Mouse (Mus musculus) limb, embryonic 11.5 days (tissue): ENCODE results near the gene Susd4. TPM values are rescaled to one million over a fixed set of nuclear protein-coding genes. Genes with fewer than 3 reads are reported as not detected.

ENCODE experiments used
- ATAC-seq: fragments of 200-750 bp; cut with Nextera tagmentation; 2 replicates; pipeline ENCODE4 v1.8.0; 2017; ENCODE audit warnings: low read depth; ENCODE audit not compliant: insufficient number of reproducible peaks, low FRiP score, low TSS enrichment
- DNase-seq: peaks from one replicate; pipeline ENCODE4 v3.0.0-alpha.2; 2015; ENCODE audit warnings: low spot score
- H3K27ac ChIP-seq: fragments of 300-500 bp; sonication (generic); replicated peaks from 2 replicates; pipeline ENCODE4 v1.5.1; 2014; ENCODE audit warnings: low read depth, mild to moderate bottlenecking, low read length
- H3K27me3 ChIP-seq: fragments of 300-500 bp; sonication (generic); 2 replicates; pipeline ENCODE4 v1.6.1; 2014; ENCODE audit warnings: mild to moderate bottlenecking, low read length, mixed read lengths; ENCODE audit not compliant: control insufficient read depth, insufficient read depth
- H3K36me3 ChIP-seq: fragments of 300-500 bp; sonication (generic); 2 replicates; pipeline ENCODE4 v1.6.1; 2014; ENCODE audit warnings: mild to moderate bottlenecking, low read length, moderate library complexity, mixed read lengths; ENCODE audit not compliant: control insufficient read depth, insufficient read depth
- H3K4me1 ChIP-seq: fragments of 300-500 bp; sonication (generic); 2 replicates; pipeline ENCODE4 v1.6.1; 2014; ENCODE audit warnings: low read length, mixed read lengths; ENCODE audit not compliant: control insufficient read depth, insufficient read depth
- H3K4me2 ChIP-seq: fragments of 300-500 bp; sonication (generic); 2 replicates; pipeline ENCODE4 v1.6.1; 2014; ENCODE audit warnings: low read depth, mild to moderate bottlenecking, moderate library complexity; ENCODE audit not compliant: severe bottlenecking
- H3K4me3 ChIP-seq: fragments of 300-500 bp; sonication (generic); 2 replicates; pipeline ENCODE4 v1.5.1; 2014; ENCODE audit warnings: low read depth, low read length
- H3K9ac ChIP-seq: fragments of 300-500 bp; sonication (generic); 2 replicates; pipeline ENCODE4 v1.6.1; 2014; ENCODE audit warnings: mild to moderate bottlenecking, low read length
- H3K9me3 ChIP-seq: fragments of 300-500 bp; sonication (generic); 2 replicates; pipeline ENCODE4 v1.6.1; 2016; ENCODE audit warnings: low read length; ENCODE audit not compliant: control insufficient read depth
- WGBS: fragments of 180-500 bp; shearing (Covaris S2); extraction: QIAGEN DNeasy Blood & Tissue Kit; methylation state at CpG from one replicate; pipeline ENCODE4 v1.1.7; 2014; 5-methylcytosine and 5-hydroxymethylcytosine counted together
- polyA plus RNA-seq: library from polyadenylated mRNA; unstranded; fragments of >200 nt; fragmentation: Nextera tagmentation; extraction: Ambion mirVana; gene quantifications from 2 replicates; pipeline ENCODE4 v1.2.1, GENCODE M21; 2014

Gene Susd4
- polyA plus RNA-seq, 1 experiment from 2014 or later, result 10.0 TPM

- no peak overlapping the region for H3K4me2 ChIP-seq
- H3K9me3 ChIP-seq, result no peaks in the 10 kb centered on the region
- no peak for DNase-seq
- no peaks in the 10 kb centered on the region for H3K27me3 ChIP-seq
- ATAC-seq, result no peak
- H3K4me1 ChIP-seq, result no peaks in the 10 kb centered on the region
- no peak overlapping the region for H3K27ac ChIP-seq
- WGBS, result 86% methylated on average over 6 of the region's 6 CpGs
- H3K9ac ChIP-seq, result no peak overlapping the region
- no peak overlapping the region for H3K4me3 ChIP-seq
- H3K36me3 ChIP-seq, result no peaks in the 10 kb centered on the region
Observed at GRCm38 (mm10) chr1:182840606-182841005, 76.9 kb downstream of the Susd4 start.

GRCm38 (mm10) chr1:182849556-182849955 lies 85.9 kb downstream of the Susd4 start:
- ATAC-seq (no peak), DNase-seq (no peak)
- H3K27me3 ChIP-seq, result no peaks in the 10 kb centered on the region
- no peaks in the 10 kb centered on the region for H3K9me3 ChIP-seq
- H3K9ac ChIP-seq, result no peak overlapping the region
- H3K4me3 ChIP-seq, result no peak overlapping the region
- WGBS, result 47% methylated on average over 12 of the region's 12 CpGs
- no peaks in the 10 kb centered on the region for H3K36me3 ChIP-seq
- no peak overlapping the region for H3K4me2 ChIP-seq
- H3K27ac ChIP-seq, result no peak overlapping the region
- H3K4me1 ChIP-seq, result no peaks in the 10 kb centered on the region

GRCm38 (mm10) chr1:182850080-182850479 lies 86.4 kb downstream of the Susd4 start:
- no peak for ATAC-seq
- Histone ChIP-seq H3K36me3 (no peaks in the 10 kb centered on the region), H3K4me3 (no peak overlapping the region), H3K27me3 (no peaks in the 10 kb centered on the region), H3K4me1 (no peaks in the 10 kb centered on the region), H3K4me2 (no peak overlapping the region), H3K9ac (no peak overlapping the region), H3K27ac (no peak overlapping the region), H3K9me3 (no peaks in the 10 kb centered on the region)
- DNase-seq, result no peak
- 57% methylated on average over 1 of the region's 1 CpGs for WGBS

GRCm38 (mm10) chr1:182852158-182852557 lies 88.5 kb downstream of the Susd4 start:
- Histone ChIP-seq H3K27me3 (no peaks in the 10 kb centered on the region), H3K36me3 (no peaks in the 10 kb centered on the region), H3K9me3 (no peaks in the 10 kb centered on the region), H3K4me3 (no peak overlapping the region), H3K9ac (no peak overlapping the region), H3K4me1 (no peaks in the 10 kb centered on the region), H3K4me2 (no peak overlapping the region), H3K27ac (no peak overlapping the region)
- DNase-seq, result no peak
- no peak for ATAC-seq
- 53% methylated on average over 6 of the region's 6 CpGs for WGBS

GRCm38 (mm10) chr1:182856636-182857035 lies 93.0 kb downstream of the Susd4 start:
- no peak overlapping the region for H3K4me3 ChIP-seq
- no peak overlapping the region for H3K27ac ChIP-seq
- DNase-seq (no peak), ATAC-seq (no peak)
- H3K9me3 ChIP-seq, result no peaks in the 10 kb centered on the region
- H3K36me3 ChIP-seq, result no peaks in the 10 kb centered on the region
- no peaks in the 10 kb centered on the region for H3K27me3 ChIP-seq
- H3K4me1 ChIP-seq, result no peaks in the 10 kb centered on the region
- no peak overlapping the region for H3K4me2 ChIP-seq
- H3K9ac ChIP-seq, result no peak overlapping the region
- WGBS, result 81% methylated on average over 13 of the region's 13 CpGs

GRCm38 (mm10) chr1:182861671-182862358 lies 98.2 kb downstream of the Susd4 start:
- Histone ChIP-seq H3K4me3 (no peak overlapping the region), H3K9ac (no peak overlapping the region), H3K9me3 (no peaks in the 10 kb centered on the region), H3K27ac (no peak overlapping the region), H3K27me3 (no peaks in the 10 kb centered on the region), H3K4me2 (no peak overlapping the region), H3K36me3 (no peaks in the 10 kb centered on the region), H3K4me1 (no peaks in the 10 kb centered on the region)
- 29% methylated on average over 7 of the region's 7 CpGs for WGBS
- DNase-seq, result peak; percentile 35
- no peak for ATAC-seq

- Histone ChIP-seq H3K27me3 (no peaks in the 10 kb centered on the region), H3K4me2 (no peak overlapping the region), H3K9ac (no peak overlapping the region), H3K4me1 (no peaks in the 10 kb centered on the region), H3K4me3 (no peak overlapping the region), H3K36me3 (no peaks in the 10 kb centered on the region), H3K27ac (no peak overlapping the region), H3K9me3 (no peaks in the 10 kb centered on the region)
- no peak for DNase-seq
- no peak for ATAC-seq
- WGBS, result 85% methylated on average over 6 of the region's 6 CpGs
Observed at GRCm38 (mm10) chr1:182863396-182863795, 99.7 kb downstream of the Susd4 start.

GRCm38 (mm10) chr1:182867886-182868285 lies 104.2 kb downstream of the Susd4 start:
- H3K4me1 ChIP-seq, result no peaks in the 10 kb centered on the region
- no peak overlapping the region for H3K4me2 ChIP-seq
- DNase-seq (no peak), ATAC-seq (no peak)
- no peaks in the 10 kb centered on the region for H3K27me3 ChIP-seq
- no peak overlapping the region for H3K27ac ChIP-seq
- H3K4me3 ChIP-seq, result no peak overlapping the region
- H3K9me3 ChIP-seq, result no peaks in the 10 kb centered on the region; the same call in 1 of the 2 replicates
- H3K9ac ChIP-seq, result no peak overlapping the region
- H3K36me3 ChIP-seq, result no peaks in the 10 kb centered on the region
- WGBS, result 94% methylated on average over 3 of the region's 3 CpGs
